Mouse (Mus musculus) limb, embryonic 10.5 days (tissue): ENCODE measurements around the gene Crhbp. TPM values are rescaled to one million over a fixed set of nuclear protein-coding genes. Genes with fewer than 3 reads are reported as not detected.

Experiments
- DNase-seq: peaks from one replicate; pipeline ENCODE4 v3.0.0-alpha.2; 2017; ENCODE audit warnings: low spot score
- H3K27ac ChIP-seq: fragments of 300-500 bp; sonication (generic); 2 replicates; pipeline ENCODE4 v1.5.1; 2016; ENCODE audit warnings: mild to moderate bottlenecking
- H3K27me3 ChIP-seq: fragments of 300-500 bp; sonication (generic); 2 replicates; pipeline ENCODE4 v1.6.1; 2016; ENCODE audit warnings: low read depth, mild to moderate bottlenecking; ENCODE audit not compliant: poor library complexity, severe bottlenecking
- H3K36me3 ChIP-seq: fragments of 300-500 bp; sonication (generic); 2 replicates; pipeline ENCODE4 v1.6.1; 2016; ENCODE audit warnings: mild to moderate bottlenecking, moderate library complexity
- H3K4me1 ChIP-seq: fragments of 300-500 bp; sonication (generic); 2 replicates; pipeline ENCODE4 v1.6.1; 2016
- H3K4me3 ChIP-seq: fragments of 300-500 bp; sonication (generic); 2 replicates; pipeline ENCODE4 v1.5.1; 2016; ENCODE audit warnings: mild to moderate bottlenecking, moderate library complexity
- H3K9me3 ChIP-seq: fragments of 300-500 bp; sonication (generic); replicated peaks from 2 replicates; pipeline ENCODE4 v1.6.1; 2016; ENCODE audit warnings: mild to moderate bottlenecking
- WGBS: fragments of 180-500 bp; shearing (Covaris S2); methylation state at CpG from one replicate; pipeline ENCODE4 v1.1.7; 2016; 5-methylcytosine and 5-hydroxymethylcytosine counted together
- polyA plus RNA-seq: library from polyadenylated mRNA; unstranded; fragments of >200 nt; fragmentation: Nextera tagmentation; extraction: Ambion mirVana; gene quantifications from 2 replicates; pipeline ENCODE4 v1.2.1, GENCODE M21; 2016

Crhbp gene
- polyA plus RNA-seq, 1 experiment from 2014 or later: 4.8 TPM

DNA sequence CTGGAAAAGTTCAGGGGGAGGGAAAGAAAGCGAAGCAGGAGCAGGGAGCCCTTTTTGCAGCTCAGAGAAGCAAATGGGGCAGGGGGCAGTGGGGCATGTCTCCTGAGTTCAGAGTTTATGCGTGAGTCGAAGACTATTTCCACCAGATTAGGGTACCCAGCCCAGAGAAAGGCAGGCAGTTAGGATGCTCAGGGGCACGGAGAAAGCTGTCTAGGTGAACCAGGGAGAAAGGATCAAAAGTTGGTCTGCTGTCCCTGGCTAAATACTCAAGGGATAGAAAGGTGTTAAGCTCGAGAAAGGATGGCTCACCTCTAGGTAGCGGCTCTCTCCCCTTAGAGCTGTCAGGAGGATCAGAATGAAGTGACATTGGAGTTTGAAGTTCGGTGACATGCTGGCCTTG is 433 bp downstream of the Crhbp start:
- H3K27ac ChIP-seq: peak overlapping the region; percentile 82
- H3K4me3 ChIP-seq: peak overlapping the region; percentile 57
- peaks cover 34% of the 10 kb centered on the region for H3K4me1 ChIP-seq
- no peaks in the 10 kb centered on the region for H3K9me3 ChIP-seq
- DNase-seq: no peak
- WGBS: 9% methylated on average over 7 of the region's 7 CpGs
- H3K36me3 ChIP-seq: no peaks in the 10 kb centered on the region
- peaks cover 44% of the 10 kb centered on the region for H3K27me3 ChIP-seq

DNA sequence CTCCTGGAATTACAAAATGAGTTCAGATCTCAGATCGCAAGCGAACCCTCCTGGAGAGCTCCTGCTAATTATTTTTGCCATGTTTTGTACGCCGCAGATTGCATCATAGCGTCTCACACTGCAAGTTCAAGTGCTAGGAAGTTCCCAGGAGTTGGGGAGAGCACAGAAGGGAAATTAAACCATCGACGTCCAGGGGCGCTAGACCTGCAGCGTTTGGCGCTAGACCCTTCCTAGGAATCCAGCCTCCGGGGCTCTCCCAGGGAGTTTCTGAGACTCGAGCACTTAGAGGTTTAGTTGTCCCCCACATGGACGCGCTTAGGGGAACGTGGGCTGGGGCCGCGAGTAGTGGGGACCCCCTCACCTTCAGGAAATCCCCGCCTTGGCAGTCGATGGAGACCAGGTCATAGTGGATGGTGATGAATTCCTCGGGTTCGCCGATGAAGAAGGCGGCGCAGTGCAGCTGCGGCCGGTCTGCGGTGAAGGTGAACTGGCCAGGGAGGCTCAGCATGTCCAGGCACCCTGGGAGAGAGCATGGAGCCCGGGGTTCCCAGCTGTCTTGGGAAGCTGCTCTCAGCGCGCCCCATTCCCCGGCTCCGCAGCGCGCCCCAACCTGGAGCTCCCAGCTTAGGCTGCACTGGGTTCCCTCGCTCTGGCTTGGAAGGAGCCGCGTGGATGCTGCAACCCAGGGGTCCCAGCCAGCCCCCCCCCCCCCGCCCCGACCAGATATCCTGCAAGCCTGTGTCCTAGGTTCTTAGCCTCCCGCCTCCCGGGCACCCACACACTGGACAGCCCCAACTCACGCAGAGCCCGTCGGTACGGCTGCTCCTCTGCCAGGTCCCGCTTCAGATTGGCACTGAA is 1.1 kb downstream of the Crhbp start:
- Histone ChIP-seq H3K4me3 (peak overlapping the region; percentile 57), H3K36me3 (no peaks in the 10 kb centered on the region), H3K9me3 (no peaks in the 10 kb centered on the region), H3K27me3 (peaks cover 44% of the 10 kb centered on the region), H3K4me1 (peaks cover 34% of the 10 kb centered on the region), H3K27ac (peak overlapping the region; percentile 82)
- WGBS: 1% methylated on average over 46 of the region's 46 CpGs
- peak; percentile 72 for DNase-seq

DNA sequence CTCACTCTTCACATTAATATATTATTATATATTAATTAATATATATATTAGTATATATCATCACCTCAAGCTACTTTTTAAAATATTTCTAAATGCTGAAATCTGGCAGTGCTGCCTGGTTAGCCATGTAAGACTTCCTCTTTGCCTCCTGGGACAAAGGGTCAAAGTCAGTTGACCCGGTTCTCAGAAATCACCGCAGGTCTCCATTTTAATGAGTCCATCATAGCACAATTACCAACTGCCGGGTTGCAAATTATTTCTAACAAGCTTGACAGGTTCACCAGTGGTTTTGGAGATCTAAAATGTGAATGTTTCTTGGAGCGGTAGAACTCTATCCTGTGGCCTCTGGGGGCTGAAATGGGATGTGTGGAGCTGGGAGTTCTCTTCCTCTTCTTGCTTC is 1.8 kb downstream of the Crhbp start:
- peaks cover 34% of the 10 kb centered on the region for H3K4me1 ChIP-seq
- no peaks in the 10 kb centered on the region for H3K9me3 ChIP-seq
- no peaks in the 10 kb centered on the region for H3K36me3 ChIP-seq
- WGBS: 22% methylated on average over 4 of the region's 4 CpGs
- peak overlapping the region; percentile 57 for H3K4me3 ChIP-seq
- peak overlapping the region; percentile 82; the same call in 1 of the 2 replicates for H3K27ac ChIP-seq
- peaks cover 44% of the 10 kb centered on the region for H3K27me3 ChIP-seq
- DNase-seq: no peak

DNA sequence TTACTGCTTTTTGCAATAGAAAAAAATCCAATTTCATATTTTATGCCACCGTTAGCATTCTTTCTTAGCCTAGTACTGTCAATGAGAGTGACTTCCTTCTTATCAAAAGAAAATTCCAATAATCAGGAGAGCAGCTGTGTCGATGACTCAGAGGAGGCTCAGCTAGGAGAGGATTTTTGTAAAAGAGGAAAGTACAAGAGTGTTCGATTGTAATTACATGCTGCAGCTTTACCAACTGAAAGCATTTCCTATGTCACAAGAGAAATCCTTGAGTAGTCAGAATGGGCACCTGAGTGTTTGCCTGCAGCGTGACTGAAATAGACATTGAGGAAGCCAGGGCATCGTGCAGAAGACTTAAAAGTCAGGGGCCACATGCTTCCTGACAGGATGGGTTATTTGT is 5.2 kb downstream of the Crhbp start:
- 86% methylated on average over 5 of the region's 5 CpGs for WGBS
- Histone ChIP-seq H3K27ac (no peak overlapping the region), H3K9me3 (no peaks in the 10 kb centered on the region), H3K4me3 (no peak overlapping the region), H3K36me3 (no peaks in the 10 kb centered on the region), H3K27me3 (peaks cover 17% of the 10 kb centered on the region), H3K4me1 (peaks cover 30% of the 10 kb centered on the region)
- no peak for DNase-seq

DNA sequence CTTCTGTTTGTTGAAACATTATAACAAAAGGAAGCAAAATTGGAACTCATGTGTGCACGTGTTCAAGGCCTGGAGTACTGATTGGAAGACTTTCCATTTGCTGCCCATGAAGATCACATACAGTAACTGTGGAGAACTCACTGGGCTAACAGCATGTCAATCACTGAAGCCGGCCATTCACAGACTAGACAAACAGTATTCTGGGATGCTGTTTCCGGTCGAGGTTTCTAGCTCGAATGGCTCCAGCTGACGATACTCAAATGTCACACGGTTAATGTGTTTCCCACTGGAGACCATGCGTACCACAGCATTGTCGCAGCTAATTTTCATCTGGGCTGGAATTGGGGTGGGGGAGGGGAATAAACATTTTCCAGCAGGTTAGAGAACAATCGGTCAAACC is 13.0 kb downstream of the Crhbp start:
- H3K9me3 ChIP-seq: no peaks in the 10 kb centered on the region
- WGBS: 90% methylated on average over 10 of the region's 10 CpGs
- H3K27me3 ChIP-seq: no peaks in the 10 kb centered on the region
- H3K4me1 ChIP-seq: no peaks in the 10 kb centered on the region
- no peaks in the 10 kb centered on the region for H3K36me3 ChIP-seq
- H3K4me3 ChIP-seq: no peak overlapping the region
- H3K27ac ChIP-seq: no peak overlapping the region
- no peak for DNase-seq

DNA sequence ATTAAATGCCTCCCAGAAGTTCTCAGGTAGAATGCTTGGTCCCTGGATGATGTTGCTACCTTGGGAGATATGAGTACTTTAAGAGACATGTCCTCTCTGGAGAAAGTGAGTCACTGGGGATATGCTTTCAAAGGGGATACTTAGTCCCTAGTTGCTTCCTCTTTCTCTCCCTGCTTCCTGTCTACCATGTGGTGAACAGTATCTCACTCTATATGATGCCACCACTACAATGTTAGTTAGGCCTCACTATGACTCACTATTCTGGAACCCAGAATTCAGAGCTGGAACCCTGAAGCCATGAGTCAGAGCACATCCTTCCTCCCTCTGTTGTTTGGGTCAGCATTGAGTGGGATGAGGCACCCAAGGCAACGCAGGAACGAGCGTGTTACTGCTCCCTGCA is 17.2 kb downstream of the Crhbp start:
- Histone ChIP-seq H3K27me3 (no peaks in the 10 kb centered on the region), H3K4me3 (no peak overlapping the region), H3K27ac (no peak overlapping the region), H3K36me3 (no peaks in the 10 kb centered on the region), H3K9me3 (no peaks in the 10 kb centered on the region), H3K4me1 (no peaks in the 10 kb centered on the region)
- WGBS: 81% methylated on average over 3 of the region's 3 CpGs
- no peak for DNase-seq

DNA sequence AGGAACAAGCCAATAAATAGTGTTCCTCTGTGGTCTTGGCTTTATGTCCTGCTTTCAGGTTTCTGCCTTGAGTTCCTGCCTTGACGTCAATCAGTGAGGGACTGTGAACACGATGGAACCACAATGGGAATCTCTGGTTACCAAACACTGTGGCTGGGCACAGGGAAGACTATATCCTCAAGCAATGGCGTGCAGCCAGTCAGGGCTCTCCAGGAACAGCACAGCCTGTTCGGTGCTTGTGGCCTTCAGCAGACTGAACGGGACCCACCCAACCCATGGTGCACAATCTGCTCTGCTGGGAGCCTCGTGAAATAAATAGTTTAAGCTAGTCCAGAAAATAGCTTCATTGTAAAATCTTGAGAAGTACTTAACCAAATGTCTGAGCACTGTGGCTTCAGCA is 18.3 kb downstream of the Crhbp start:
- Histone ChIP-seq H3K4me1 (no peaks in the 10 kb centered on the region), H3K27ac (no peak overlapping the region), H3K36me3 (no peaks in the 10 kb centered on the region), H3K4me3 (no peak overlapping the region), H3K27me3 (no peaks in the 10 kb centered on the region), H3K9me3 (no peaks in the 10 kb centered on the region)
- 89% methylated on average over 6 of the region's 6 CpGs for WGBS
- DNase-seq: no peak

DNA sequence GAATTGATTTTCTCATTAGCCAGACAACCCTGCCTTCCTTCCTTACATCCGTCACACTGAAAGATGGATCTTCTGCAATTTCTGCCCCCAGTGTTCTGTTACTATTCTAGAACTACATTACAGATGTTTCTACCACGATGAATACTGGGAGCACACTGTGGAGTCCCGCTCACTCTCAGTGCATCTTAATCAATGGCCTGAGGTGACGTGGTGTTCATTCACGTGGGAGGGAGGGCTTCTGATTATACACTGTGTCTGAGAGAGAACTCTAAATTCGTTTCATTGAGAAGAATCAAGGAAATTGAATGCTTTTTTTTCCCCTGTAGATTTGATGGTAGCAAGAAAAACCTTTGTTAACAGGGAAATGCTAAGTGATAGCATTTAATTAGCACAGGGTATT is 19.2 kb downstream of the Crhbp start:
- Histone ChIP-seq H3K4me3 (no peak overlapping the region), H3K27me3 (no peaks in the 10 kb centered on the region), H3K4me1 (no peaks in the 10 kb centered on the region), H3K36me3 (no peaks in the 10 kb centered on the region), H3K27ac (no peak overlapping the region), H3K9me3 (no peaks in the 10 kb centered on the region)
- DNase-seq: no peak
- WGBS: 66% methylated on average over 6 of the region's 6 CpGs

DNA sequence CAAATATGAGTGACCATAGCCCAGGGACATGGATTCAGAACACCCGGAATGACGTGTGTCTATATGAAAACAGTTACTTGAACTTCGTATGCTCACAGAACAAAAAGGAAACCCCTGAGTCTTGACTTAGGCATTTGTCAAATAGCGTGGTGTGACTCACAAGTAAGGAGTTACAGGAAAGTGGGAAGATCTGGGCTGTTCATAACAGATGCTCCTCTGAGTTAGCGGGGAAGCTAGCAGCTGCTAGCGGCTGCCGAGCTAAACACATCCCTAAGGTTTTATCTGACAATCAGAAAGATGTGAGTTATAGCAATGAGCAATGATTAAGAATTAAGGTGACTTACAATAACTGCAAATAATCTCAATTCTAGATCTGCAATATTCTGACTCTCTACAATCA is 19.8 kb downstream of the Crhbp start:
- Histone ChIP-seq H3K9me3 (no peaks in the 10 kb centered on the region), H3K27ac (no peak overlapping the region), H3K4me1 (no peaks in the 10 kb centered on the region), H3K27me3 (no peaks in the 10 kb centered on the region), H3K4me3 (no peak overlapping the region), H3K36me3 (no peaks in the 10 kb centered on the region)
- no peak for DNase-seq
- 88% methylated on average over 7 of the region's 7 CpGs for WGBS

DNA sequence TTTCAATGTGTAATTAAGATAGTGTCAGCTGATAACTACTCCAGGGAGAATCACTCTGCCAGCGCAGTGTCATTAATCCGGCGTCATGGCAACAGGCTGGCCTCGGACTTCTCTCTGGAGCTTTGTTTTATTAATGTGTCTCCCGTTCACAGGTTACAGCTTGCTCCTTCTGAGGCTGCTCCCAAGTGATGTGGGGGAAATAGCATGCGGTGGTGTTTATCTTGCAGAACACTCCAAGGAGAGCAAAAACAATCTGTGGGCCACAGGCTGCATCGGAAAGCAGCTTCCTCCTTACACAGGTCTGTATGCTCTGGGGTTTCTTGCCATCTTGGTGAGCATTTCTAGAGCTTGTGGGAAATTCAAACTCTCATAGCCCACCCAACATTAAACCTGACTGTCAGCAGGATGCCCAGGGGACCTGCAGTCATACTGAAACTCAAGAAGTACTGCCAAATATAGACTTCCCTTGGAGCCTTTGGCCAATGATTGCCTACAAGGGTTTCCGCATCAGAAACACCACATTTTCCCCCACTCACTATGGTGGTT is 25.4 kb downstream of the Crhbp start:
- no peaks in the 10 kb centered on the region for H3K9me3 ChIP-seq
- 37% methylated on average over 8 of the region's 8 CpGs for WGBS
- no peak overlapping the region for H3K4me3 ChIP-seq
- 0 out of 2 replicates have a peak, but pooled peaks cover 10% of the 10 kb centered on the region for H3K27me3 ChIP-seq
- H3K36me3 ChIP-seq: no peaks in the 10 kb centered on the region
- no peak for DNase-seq
- H3K27ac ChIP-seq: no peak overlapping the region
- peaks cover 7% of the 10 kb centered on the region for H3K4me1 ChIP-seq

DNA sequence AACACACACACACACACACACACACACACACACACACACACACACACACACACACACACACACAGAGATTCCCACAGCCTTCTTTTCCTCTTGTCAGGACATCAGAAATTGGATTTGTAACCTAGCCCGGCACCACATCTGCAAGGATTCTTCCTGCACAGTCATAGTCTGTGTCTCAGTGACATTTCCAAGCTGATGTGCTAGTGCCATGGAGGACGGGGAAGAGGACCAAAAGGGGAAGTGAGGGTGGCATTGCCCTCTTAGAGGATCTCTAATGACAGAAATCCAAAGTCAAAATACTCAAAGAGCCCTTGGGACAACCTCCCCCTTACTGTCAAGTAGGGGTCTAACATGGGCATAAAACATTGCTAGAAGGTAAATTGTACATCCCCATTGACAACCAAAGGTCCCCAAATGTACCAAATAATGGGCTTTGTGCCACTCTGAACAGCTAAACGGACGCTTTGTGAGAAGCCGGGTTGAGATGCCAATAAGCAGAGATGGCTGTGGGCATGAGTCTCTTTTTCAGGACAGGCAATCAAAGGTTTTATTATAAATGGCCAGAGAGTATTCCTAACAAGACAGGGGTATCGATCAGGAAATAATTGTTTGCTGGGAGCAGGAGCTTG is 26.0 kb downstream of the Crhbp start:
- 70% methylated on average over 6 of the region's 6 CpGs for WGBS
- H3K27ac ChIP-seq: no peak overlapping the region

DNA sequence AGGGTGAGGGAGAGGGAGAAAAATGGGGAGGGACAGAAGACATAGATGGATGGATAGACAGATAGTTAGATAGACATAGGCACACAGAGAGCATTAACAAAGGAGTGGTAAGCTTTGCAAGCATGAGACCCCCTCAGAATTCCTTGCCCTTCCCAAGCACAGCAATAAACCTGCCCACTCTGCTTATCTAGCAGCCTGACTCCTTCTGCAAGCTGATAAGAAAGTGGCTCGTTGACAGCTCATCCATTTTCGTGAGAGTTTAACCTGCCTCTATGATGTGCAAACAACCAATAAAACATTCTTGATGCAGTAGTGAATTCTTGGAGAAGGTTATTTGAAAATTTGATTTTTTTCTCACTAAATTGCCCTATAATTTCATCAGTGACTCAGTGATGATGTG is 32.5 kb downstream of the Crhbp start:
- Histone ChIP-seq H3K36me3 (no peaks in the 10 kb centered on the region), H3K9me3 (no peaks in the 10 kb centered on the region), H3K27me3 (no peaks in the 10 kb centered on the region), H3K4me1 (no peaks in the 10 kb centered on the region), H3K27ac (no peak overlapping the region), H3K4me3 (no peak overlapping the region)
- WGBS: 42% methylated on average over 2 of the region's 2 CpGs
- DNase-seq: no peak

More for the DNA sequence above, 26.0 kb downstream of the Crhbp start:
- Histone ChIP-seq H3K4me1 (peaks cover 7% of the 10 kb centered on the region), H3K27me3 (0 out of 2 replicates have a peak, but pooled peaks cover 10% of the 10 kb centered on the region), H3K9me3 (no peaks in the 10 kb centered on the region), H3K4me3 (no peak overlapping the region), H3K36me3 (no peaks in the 10 kb centered on the region)
- DNase-seq: no peak

DNA sequence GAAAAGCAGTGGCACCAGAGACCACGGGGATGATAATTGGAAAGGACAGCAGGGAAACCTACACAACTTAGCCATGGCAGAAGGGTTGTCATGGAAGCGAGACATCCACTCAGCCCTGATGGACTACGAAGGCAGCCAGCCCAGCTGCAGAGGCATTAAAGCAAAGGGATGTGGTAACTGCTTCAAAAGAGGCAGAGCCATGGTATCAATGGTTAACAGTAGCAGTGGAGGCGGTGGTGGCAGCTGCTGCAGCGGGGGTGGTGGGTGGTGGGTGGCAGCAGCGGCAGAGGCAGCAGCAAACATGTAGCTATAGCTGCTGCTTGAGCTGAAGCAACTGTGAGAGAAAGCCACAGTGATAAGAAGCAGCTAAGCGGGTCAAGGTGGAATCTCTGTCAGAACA is 51.5 kb downstream of the Crhbp start:
- Histone ChIP-seq H3K4me3 (no peak overlapping the region), H3K27ac (no peak overlapping the region), H3K36me3 (no peaks in the 10 kb centered on the region), H3K27me3 (no peaks in the 10 kb centered on the region), H3K9me3 (peaks cover 2% of the 10 kb centered on the region; the same call in 1 of the 2 replicates), H3K4me1 (no peaks in the 10 kb centered on the region)
- DNase-seq: no peak
- WGBS: 91% methylated on average over 7 of the region's 7 CpGs
